Mouse (Mus musculus): ENCODE data around the gene Cyp27a1. TPM values are rescaled to one million over a fixed set of nuclear protein-coding genes. Genes with fewer than 3 reads are reported as not detected.

Gene Cyp27a1
- polyA plus RNA-seq, 1 experiment from 2014 or later = 2.4 TPM

DNA sequence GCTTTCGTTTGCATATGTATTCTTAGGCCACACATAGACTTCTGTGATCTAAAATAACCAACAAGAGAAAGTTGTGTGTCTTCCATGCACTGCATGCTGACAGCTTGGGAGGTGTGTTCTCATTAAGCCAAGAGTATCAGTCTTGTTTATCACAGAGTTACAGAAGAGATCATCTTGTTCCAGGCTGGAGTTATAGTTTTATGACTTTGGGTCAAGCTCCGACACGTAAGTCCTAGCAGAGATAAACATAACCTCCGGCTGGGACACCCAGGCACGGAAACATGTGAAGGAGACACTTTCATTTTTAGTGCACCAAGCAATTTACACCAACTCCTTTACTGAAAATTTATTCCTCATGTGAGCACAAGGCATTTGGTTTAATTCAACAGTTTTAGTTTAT is 12.7 kb downstream of the Cyp27a1 start:
- no peak overlapping the region for H3K9ac ChIP-seq
- H3K4me3 ChIP-seq = no peak overlapping the region
- ATAC-seq (replicated peaks) = no peak
- H3K9me3 ChIP-seq = no peaks in the 10 kb centered on the region
- H3K36me3 ChIP-seq (replicated peaks) = no peaks in the 10 kb centered on the region
- H3K4me1 ChIP-seq = no peaks in the 10 kb centered on the region
- no peak overlapping the region for H3K4me2 ChIP-seq
- no peaks in the 10 kb centered on the region for H3K27me3 ChIP-seq (replicated peaks)
- 84% methylated on average over 5 of the region's 5 CpGs for WGBS
- H3K27ac ChIP-seq = no peak overlapping the region

DNA sequence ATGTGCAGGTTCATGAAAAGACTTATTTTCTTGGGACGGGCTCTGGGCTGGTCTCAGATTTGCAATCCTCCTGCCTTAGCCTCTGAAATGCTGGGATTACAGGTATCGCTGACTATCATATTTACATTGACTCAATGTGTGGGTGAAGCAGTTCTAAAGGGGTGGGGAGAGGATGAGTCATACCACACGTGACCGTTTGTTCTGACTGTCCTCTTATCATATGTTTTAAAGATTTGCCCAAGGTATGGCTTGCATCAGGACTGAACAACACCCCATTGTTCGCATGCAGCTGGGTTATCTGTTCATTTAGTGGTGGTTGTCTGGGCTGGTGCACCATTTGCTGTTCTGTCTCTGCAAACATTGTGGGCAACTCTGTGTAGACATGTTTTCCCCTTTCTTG is 13.3 kb downstream of the Cyp27a1 start:
- WGBS = 91% methylated on average over 5 of the region's 5 CpGs
- no peaks in the 10 kb centered on the region for H3K36me3 ChIP-seq (replicated peaks)
- H3K4me1 ChIP-seq = no peaks in the 10 kb centered on the region
- no peak overlapping the region for H3K4me3 ChIP-seq
- no peak overlapping the region for H3K4me2 ChIP-seq
- no peaks in the 10 kb centered on the region for H3K9me3 ChIP-seq
- H3K9ac ChIP-seq = no peak overlapping the region
- H3K27me3 ChIP-seq (replicated peaks) = no peaks in the 10 kb centered on the region
- H3K27ac ChIP-seq = no peak overlapping the region
- ATAC-seq (replicated peaks) = no peak

DNA sequence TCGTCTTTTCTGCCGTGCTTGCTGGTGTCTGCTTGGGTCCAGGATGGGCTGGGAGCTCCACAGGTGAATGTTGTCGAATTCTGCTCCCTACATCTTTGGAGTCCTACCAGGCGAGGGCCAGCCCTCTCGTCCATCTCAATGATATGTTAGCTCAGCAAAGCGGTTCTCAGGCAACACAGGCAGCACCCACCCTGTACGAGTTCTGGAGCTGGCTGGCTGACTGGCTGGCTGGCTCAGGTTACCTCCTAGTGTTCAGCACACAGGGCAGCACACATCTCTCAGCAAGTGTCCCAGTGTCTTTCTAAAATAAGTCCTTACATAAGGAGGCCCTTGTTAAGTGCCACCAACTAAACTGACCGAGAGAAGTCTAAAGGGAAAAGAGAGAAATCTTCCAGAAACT is 15.1 kb downstream of the Cyp27a1 start:
- no peak for ATAC-seq (replicated peaks)
- Histone ChIP-seq H3K4me2 (no peak overlapping the region), H3K27ac (no peak overlapping the region), H3K4me1 (no peaks in the 10 kb centered on the region), H3K9me3 (no peaks in the 10 kb centered on the region), H3K9ac (no peak overlapping the region), H3K27me3 (replicated peaks) (no peaks in the 10 kb centered on the region), H3K4me3 (no peak overlapping the region), H3K36me3 (replicated peaks) (no peaks in the 10 kb centered on the region)
- WGBS = 81% methylated on average over 8 of the region's 8 CpGs

DNA sequence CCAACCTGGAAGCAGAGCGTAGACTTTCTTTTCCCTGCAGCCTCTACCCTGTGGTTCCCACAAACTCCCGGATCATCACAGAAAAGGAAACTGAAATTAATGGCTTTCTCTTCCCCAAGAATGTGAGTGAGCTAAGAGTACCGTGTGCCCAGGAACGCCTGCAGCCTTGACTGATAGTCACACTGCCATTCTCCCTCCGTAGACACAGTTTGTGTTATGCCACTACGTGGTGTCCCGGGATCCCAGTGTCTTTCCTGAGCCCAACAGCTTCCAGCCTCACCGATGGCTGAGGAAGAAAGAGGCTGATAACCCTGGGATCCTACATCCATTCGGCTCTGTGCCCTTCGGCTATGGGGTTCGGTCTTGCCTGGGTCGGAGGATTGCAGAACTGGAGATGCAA is 23.6 kb downstream of the Cyp27a1 start:
- Histone ChIP-seq H3K27me3 (replicated peaks) (no peaks in the 10 kb centered on the region), H3K4me3 (no peak overlapping the region), H3K9ac (no peak overlapping the region), H3K36me3 (replicated peaks) (no peaks in the 10 kb centered on the region), H3K27ac (no peak overlapping the region), H3K4me1 (no peaks in the 10 kb centered on the region), H3K9me3 (no peaks in the 10 kb centered on the region), H3K4me2 (no peak overlapping the region)
- WGBS = 91% methylated on average over 12 of the region's 12 CpGs
- no peak for ATAC-seq (replicated peaks)

DNA sequence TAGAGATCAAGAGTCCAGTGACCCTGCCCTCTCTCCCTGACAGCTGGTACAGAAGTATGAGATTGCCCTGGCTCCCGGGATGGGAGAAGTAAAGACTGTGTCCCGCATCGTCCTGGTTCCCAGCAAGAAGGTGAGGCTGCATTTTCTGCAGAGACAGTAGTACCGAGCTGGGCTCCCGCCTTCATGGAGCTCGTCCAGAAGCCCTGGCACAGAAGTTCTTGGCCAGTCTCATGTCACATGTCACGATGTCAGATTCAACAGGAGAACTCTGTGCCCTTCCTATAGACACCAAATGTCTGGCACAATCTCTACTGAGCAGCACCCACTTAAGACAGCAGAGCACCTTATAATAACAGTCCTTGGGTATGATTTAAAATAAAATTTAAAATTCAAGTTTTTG is 24.1 kb downstream of the Cyp27a1 start:
- no peak overlapping the region for H3K4me2 ChIP-seq
- H3K27me3 ChIP-seq (replicated peaks) = no peaks in the 10 kb centered on the region
- H3K9me3 ChIP-seq = no peaks in the 10 kb centered on the region
- WGBS = 88% methylated on average over 7 of the region's 7 CpGs
- no peaks in the 10 kb centered on the region for H3K36me3 ChIP-seq (replicated peaks)
- H3K9ac ChIP-seq = no peak overlapping the region
- H3K27ac ChIP-seq = no peak overlapping the region
- no peak overlapping the region for H3K4me3 ChIP-seq
- H3K4me1 ChIP-seq = no peaks in the 10 kb centered on the region
- ATAC-seq (replicated peaks) = no peak

DNA sequence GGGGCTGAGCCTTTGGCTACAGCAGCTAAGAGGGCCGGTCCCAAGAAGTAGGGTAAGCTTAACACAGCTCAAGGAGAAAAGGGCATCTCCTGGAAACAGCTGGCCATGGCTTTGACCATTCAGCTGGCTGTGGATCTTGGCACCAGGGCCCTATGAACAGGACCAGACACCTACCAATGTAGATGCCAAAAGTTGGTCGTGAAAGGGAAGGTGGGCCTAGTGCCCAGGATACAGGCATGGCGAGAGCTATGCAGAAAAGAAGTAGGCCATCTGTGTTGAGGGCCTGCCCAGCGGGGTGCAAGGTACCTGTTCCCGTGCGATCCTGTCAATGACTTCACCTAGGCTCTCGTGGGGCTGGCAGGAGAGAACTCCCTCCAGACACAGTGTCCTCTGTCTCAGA is 27.5 kb downstream of the Cyp27a1 start:
- Histone ChIP-seq H3K4me3 (no peak overlapping the region), H3K36me3 (replicated peaks) (no peaks in the 10 kb centered on the region), H3K4me2 (no peak overlapping the region), H3K4me1 (no peaks in the 10 kb centered on the region), H3K9ac (no peak overlapping the region), H3K9me3 (no peaks in the 10 kb centered on the region), H3K27me3 (replicated peaks) (no peaks in the 10 kb centered on the region), H3K27ac (no peak overlapping the region)
- no peak for ATAC-seq (replicated peaks)
- WGBS = 87% methylated on average over 7 of the region's 7 CpGs

DNA sequence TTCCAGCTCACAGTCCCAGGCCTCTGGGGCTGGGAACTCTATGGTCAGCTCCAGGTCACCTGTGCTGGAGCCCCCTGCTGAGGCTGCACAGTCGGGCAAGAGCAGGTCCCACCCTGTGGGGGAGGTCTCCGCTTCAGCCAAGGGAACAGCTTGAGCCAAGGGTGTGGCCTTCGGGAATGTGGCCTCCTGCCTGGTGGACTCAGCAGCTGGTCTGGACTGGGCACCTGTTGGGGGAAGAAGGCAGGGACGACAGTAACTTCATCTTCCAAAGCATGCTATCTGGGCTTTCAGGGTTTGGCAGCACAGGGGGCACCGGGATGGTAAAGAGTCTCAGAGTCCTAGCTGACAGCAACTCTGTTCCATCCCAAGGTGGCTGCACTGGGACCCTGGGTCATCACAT is 34.0 kb downstream of the Cyp27a1 start:
- Histone ChIP-seq H3K27me3 (replicated peaks) (peaks cover 11% of the 10 kb centered on the region; the same call in 1 of the 2 replicates), H3K4me3 (no peak overlapping the region), H3K4me2 (no peak overlapping the region), H3K27ac (no peak overlapping the region), H3K9me3 (no peaks in the 10 kb centered on the region), H3K36me3 (replicated peaks) (no peaks in the 10 kb centered on the region), H3K9ac (no peak overlapping the region), H3K4me1 (peaks cover 4% of the 10 kb centered on the region; the same call in 1 of the 2 replicates)
- 73% methylated on average over 5 of the region's 5 CpGs for WGBS
- no peak for ATAC-seq (replicated peaks)

DNA sequence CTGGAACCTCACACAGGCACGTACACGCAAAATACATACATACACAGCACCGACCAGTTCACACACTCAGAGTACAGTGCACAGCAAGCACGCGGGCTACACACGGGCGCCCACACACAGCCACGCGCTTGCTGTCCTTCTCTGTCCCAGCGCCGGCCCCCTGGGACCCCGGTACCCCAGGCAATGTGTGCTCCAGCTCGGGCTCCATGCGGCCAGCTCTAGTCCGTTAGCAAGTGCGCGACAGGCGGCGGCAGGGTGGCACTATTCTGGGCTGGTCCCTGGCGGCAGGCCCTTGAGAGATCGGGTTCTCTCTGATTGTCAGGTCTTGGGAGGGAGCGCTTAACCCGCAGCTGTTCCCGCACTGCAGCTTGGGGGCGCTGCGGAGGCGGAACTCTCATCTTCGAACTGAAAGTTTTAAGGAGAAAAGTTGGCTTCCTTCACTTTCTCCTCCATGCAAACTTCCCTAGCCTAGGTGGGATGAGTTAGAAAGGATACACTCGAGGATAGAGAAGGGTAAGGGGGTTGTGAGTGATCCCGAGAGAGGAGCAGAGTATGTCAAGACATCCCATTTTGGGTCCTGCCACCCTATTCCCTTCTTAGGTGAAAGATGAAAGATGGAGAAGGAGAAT is 35.4 kb downstream of the Cyp27a1 start, which contains the start of gene Prkag3:
Prkag3 (minus strand) TSS at position 579 of the 629 bp plus-strand sequence.
- Histone ChIP-seq H3K4me1 (peaks cover 4% of the 10 kb centered on the region; the same call in 1 of the 2 replicates), H3K4me2 (peak within 1 kb of the TSS; percentile 34), H3K27me3 (replicated peaks) (peaks cover 11% of the 10 kb centered on the region; the same call in 1 of the 2 replicates), H3K36me3 (replicated peaks) (no peaks in the 10 kb centered on the region), H3K4me3 (no peak within 1 kb of the TSS), H3K9me3 (no peaks in the 10 kb centered on the region), H3K27ac (no peak within 1 kb of the TSS), H3K9ac (no peak within 1 kb of the TSS)
- WGBS = 7% methylated on average over 30 of the region's 30 CpGs
- no peak for ATAC-seq (replicated peaks)

DNA sequence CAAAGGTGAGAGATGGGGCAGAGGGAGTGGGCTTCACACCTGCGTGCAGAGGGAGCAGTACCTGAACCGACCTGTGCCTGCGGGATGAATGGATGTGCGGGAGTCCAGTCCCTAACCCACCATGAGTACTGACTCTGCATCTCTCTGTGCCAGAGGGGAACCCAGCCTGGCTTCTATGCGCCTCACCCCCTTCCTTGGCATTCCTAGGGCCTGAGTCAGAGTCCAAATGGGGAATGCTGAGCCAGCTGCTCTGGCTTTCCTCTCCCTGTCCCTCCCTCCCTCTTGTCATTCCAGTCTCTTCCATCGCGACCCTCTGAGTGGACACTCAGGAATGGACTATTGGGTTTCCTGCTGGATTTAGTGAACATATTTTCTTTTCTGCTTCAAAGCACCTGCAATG is 35.9 kb downstream of the Cyp27a1 start:
- Histone ChIP-seq H3K27me3 (replicated peaks) (peaks cover 11% of the 10 kb centered on the region; the same call in 1 of the 2 replicates), H3K27ac (no peak overlapping the region), H3K4me2 (no peak overlapping the region), H3K36me3 (replicated peaks) (no peaks in the 10 kb centered on the region), H3K9ac (no peak overlapping the region), H3K4me3 (no peak overlapping the region), H3K4me1 (peaks cover 4% of the 10 kb centered on the region; the same call in 1 of the 2 replicates), H3K9me3 (no peaks in the 10 kb centered on the region)
- ATAC-seq (replicated peaks) = no peak
- WGBS = 78% methylated on average over 7 of the region's 7 CpGs

DNA sequence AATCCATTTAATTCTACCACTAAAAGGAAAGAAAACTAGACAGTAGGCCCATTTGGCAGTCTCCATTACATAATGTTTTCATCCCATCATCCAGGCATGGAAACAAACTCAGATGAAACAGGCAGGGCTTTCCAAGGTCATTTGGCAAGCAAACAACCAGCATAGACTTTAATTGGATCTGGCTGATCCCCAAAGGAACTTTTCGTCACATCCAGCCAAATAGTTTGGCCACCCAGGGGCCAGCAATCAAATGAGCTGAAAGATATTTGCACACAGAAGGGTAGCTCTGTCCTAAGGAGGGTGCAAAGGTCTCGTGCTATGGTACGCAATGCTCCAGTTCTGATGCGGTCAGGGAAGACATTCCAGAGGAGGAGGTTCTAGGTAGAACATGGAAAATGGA is 37.3 kb downstream of the Cyp27a1 start:
- H3K4me2 ChIP-seq = no peak overlapping the region
- no peaks in the 10 kb centered on the region for H3K36me3 ChIP-seq (replicated peaks)
- peaks cover 4% of the 10 kb centered on the region; the same call in 1 of the 2 replicates for H3K4me1 ChIP-seq
- no peak for ATAC-seq (replicated peaks)
- no peak overlapping the region for H3K27ac ChIP-seq
- no peak overlapping the region for H3K4me3 ChIP-seq
- H3K9me3 ChIP-seq = no peaks in the 10 kb centered on the region
- 80% methylated on average over 4 of the region's 4 CpGs for whole genome bisulfite sequencing
- peaks cover 11% of the 10 kb centered on the region; the same call in 1 of the 2 replicates for H3K27me3 ChIP-seq (replicated peaks)
- no peak overlapping the region for H3K9ac ChIP-seq

DNA sequence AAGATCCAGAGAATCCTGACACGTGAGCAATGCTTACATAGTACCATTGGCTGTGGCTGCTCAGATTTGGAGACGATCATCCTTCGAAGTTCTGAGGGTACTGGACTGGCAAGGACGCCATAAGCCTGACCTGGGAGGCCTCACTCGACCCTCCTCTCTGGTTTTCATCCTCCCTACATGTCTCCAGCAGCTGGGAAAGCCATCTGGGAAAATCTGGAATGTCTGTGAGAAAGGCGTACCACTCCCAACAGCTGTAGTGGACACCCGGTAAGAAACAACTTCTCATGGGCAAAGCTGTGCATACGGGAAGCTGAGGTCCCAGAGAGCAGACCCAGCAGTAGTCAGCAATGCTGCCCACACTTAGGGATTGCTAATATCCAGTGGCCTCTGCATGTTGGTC is 38.8 kb downstream of the Cyp27a1 start:
- no peak overlapping the region for H3K4me2 ChIP-seq
- WGBS = 83% methylated on average over 8 of the region's 8 CpGs

DNA sequence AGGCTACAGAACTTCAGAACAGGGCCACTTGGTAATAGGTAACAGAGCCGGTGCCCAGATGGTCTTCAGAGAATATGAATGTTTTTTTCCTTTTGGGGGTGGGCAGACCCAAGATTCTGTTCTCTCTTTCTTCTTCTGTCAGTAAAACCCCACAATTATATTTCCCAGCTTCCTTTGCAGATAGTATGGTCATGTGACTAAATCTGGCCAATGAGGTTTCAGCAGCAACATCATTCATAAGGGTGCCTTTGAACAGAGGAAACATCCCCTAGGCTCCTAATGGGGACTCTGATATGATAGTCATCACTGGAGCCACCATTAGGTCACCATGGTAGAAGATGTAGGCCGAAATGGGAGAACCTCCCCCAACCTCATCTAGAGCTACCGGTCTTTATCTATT is 39.5 kb downstream of the Cyp27a1 start:
- H3K27me3 ChIP-seq (replicated peaks) = peaks cover 4% of the 10 kb centered on the region; the same call in 1 of the 2 replicates
- no peaks in the 10 kb centered on the region for H3K9me3 ChIP-seq
- peaks cover 4% of the 10 kb centered on the region; the same call in 1 of the 2 replicates for H3K4me1 ChIP-seq
- no peak overlapping the region for H3K9ac ChIP-seq
- H3K27ac ChIP-seq = no peak overlapping the region
- no peak overlapping the region for H3K4me3 ChIP-seq
- no peak for ATAC-seq (replicated peaks)
- H3K4me2 ChIP-seq = no peak overlapping the region
- 98% methylated on average over 3 of the region's 3 CpGs for WGBS
- H3K36me3 ChIP-seq (replicated peaks) = no peaks in the 10 kb centered on the region

More for the DNA sequence above, 38.8 kb downstream of the Cyp27a1 start:
- peaks cover 6% of the 10 kb centered on the region; the same call in 1 of the 2 replicates for H3K27me3 ChIP-seq (replicated peaks)
- no peak overlapping the region for H3K9ac ChIP-seq
- peaks cover 4% of the 10 kb centered on the region; the same call in 1 of the 2 replicates for H3K4me1 ChIP-seq
- no peak overlapping the region for H3K4me3 ChIP-seq
- no peak for ATAC-seq (replicated peaks)
- H3K27ac ChIP-seq = no peak overlapping the region
- no peaks in the 10 kb centered on the region for H3K9me3 ChIP-seq
- no peaks in the 10 kb centered on the region for H3K36me3 ChIP-seq (replicated peaks)

Measured in midbrain, embryonic 15.5 days (tissue).